Mouse (Mus musculus): ENCODE measurements around the gene Stxbp6. TPM values are rescaled to one million over a fixed set of nuclear protein-coding genes. Genes with fewer than 3 reads are reported as not detected.

Gene Stxbp6
- total and polyA plus RNA-seq, 2 experiments from 2014 or later: 19.6 to 22.6 TPM

DNA sequence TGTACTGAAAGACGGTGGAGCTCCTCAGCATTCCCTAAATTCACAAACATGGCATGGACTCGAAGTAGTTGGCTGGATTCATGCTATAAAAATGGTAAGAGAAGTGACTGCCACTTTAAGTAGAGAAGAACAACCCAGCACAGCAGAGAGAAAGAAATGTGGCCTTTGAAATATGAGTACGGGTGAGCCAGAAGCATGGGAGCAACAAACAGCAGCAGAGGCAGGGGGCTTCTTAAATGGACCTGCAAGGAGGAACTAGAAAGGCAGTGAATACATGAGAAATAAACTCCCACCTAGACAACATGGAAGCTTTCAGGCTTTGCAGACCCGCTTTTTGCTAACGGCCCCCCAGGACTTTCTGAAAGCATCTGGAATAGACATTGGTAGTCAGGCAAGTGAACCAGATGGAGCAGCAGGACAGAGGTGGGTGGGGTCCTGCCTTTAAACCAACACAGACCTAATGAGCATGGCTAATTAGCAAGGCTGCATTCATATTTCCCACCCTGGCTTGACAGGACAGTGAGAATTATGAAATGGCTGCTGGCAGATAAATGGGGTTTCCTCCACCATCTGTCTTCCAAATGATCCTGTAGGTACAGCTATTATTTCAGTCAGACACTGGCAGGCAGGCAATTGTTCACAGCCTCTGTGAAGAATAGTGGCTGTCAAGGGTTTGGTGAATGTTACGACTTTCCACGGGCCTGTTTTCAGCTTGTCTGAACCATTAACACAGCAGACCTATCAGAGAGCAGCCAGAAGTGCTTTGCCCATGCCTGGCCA, 234.7 kb downstream of the Stxbp6 start:
- WGBS: 10% methylated on average over 7 of the region's 7 CpGs
- peak; percentile 65 for ATAC-seq
- no peaks in the 10 kb centered on the region for H3K9me3 ChIP-seq (ENCODE audit: low read length)

DNA sequence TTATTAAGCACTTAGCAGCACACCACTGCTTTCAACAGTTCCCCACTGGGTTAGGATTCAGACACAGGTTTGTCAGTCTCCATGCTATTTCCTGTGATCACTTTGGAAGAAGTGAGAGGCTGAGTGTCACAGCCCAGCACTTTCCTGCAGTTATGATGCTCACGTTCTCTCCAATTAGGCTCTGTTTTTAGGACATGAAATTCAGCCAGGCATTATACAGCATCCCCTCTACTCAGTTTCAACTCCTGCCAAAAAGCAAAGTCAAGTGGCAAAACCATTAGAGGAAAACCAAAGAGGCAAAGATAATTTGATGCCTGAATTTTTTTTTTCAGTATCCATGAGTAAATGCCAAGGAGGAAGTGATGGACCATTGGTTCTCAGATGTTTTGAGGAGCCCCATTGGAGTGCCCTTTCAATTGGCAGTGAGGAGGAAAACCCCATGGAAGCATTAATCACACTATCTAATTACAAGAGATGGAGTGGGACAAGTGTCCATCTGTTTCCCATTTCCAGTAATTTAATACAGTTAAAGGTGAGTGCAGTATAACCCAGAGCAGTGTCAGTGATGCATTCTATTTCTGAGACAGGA, 238.5 kb downstream of the Stxbp6 start:
- no peak overlapping the region for H3K9ac ChIP-seq
- H3K9me3 ChIP-seq (ENCODE audit: low read length): no peaks in the 10 kb centered on the region
- 47% methylated on average over 1 of the region's 1 CpGs for whole genome bisulfite sequencing
- H3K4me2 ChIP-seq (ENCODE audit: low read depth): no peak overlapping the region
- H3K36me3 ChIP-seq (ENCODE audit: insufficient read depth): no peaks in the 10 kb centered on the region
- H3K27ac ChIP-seq (ENCODE audit: low read depth, low read length): no peak overlapping the region
- ATAC-seq (no peak), DNase-seq (no peak)
- H3K4me3 ChIP-seq (ENCODE audit: low read depth, low read length): no peak overlapping the region
- H3K27me3 ChIP-seq (ENCODE audit: insufficient read depth, low read length): no peaks in the 10 kb centered on the region
- H3K4me1 ChIP-seq (ENCODE audit: insufficient read depth): no peaks in the 10 kb centered on the region; the same call in 1 of the 2 replicates
- TF ChIP-seq CTCF (IDR thresholded peaks at IDR 0.05; ENCODE audit: low read depth): no peak

More for the DNA sequence above, 234.7 kb downstream of the Stxbp6 start:
- TF ChIP-seq CTCF (IDR thresholded peaks at IDR 0.05; ENCODE audit: low read depth): no peak
- DNase-seq: peak; percentile 23
- no peak overlapping the region for H3K4me2 ChIP-seq (ENCODE audit: low read depth)
- no peak overlapping the region for H3K9ac ChIP-seq
- no peaks in the 10 kb centered on the region; the same call in 1 of the 2 replicates for H3K4me1 ChIP-seq (ENCODE audit: insufficient read depth)
- H3K27ac ChIP-seq (ENCODE audit: low read depth, low read length): no peak overlapping the region
- H3K27me3 ChIP-seq (ENCODE audit: insufficient read depth, low read length): no peaks in the 10 kb centered on the region
- H3K36me3 ChIP-seq (ENCODE audit: insufficient read depth): no peaks in the 10 kb centered on the region
- no peak overlapping the region for H3K4me3 ChIP-seq (ENCODE audit: low read depth, low read length)

DNA sequence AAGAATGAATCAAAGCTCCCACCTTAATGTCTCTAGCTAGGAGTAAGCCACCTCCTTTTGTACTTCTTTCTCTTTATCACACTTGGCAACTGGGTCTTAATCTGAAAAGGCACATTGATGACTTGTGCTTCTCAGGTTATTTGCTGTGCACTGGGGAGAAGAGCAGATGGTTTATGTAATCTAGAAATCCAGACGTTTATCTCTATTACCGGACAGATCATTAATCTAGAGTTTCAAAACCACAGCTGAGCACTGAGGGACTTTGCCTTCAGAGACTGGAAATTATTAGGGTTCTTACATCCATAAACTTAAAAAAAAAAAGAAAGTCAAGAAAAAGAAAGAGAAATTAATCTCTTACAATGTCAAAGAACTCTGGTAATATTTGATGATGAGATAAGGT, 262.6 kb downstream of the Stxbp6 start:
- Histone ChIP-seq H3K27ac (ENCODE audit: low read depth, low read length) (no peak overlapping the region), H3K4me1 (ENCODE audit: insufficient read depth) (no peaks in the 10 kb centered on the region), H3K9me3 (ENCODE audit: low read length) (no peaks in the 10 kb centered on the region), H3K4me2 (ENCODE audit: low read depth) (no peak overlapping the region), H3K9ac (no peak overlapping the region), H3K36me3 (ENCODE audit: insufficient read depth) (no peaks in the 10 kb centered on the region), H3K27me3 (ENCODE audit: insufficient read depth, low read length) (no peaks in the 10 kb centered on the region), H3K4me3 (ENCODE audit: low read depth, low read length) (no peak overlapping the region)
- 91% methylated on average over 2 of the region's 2 CpGs for WGBS
- ATAC-seq: no peak
- DNase-seq: no peak
- TF ChIP-seq CTCF (IDR thresholded peaks at IDR 0.05; ENCODE audit: low read depth): no peak

DNA sequence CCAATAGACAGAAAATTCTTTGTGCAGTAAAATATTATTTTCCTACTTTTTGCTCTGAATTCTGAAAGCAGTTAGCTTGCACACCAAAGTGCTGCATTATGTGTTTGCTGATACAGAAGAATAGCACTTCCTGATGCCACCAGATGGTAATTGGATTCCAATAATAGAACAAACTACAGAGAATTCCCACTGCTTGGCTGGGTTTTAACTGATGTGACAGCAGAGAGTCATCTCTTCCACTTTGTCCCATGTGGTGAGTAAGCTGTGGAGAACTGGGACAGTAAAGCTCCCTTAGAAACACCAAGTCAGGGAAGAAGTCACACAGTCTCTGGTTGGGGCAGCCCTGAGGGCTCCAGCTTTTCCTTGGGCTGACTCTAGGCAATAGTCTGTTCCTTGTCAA, 270.3 kb downstream of the Stxbp6 start:
- Histone ChIP-seq H3K27ac (ENCODE audit: low read depth, low read length) (no peak overlapping the region), H3K4me2 (ENCODE audit: low read depth) (no peak overlapping the region), H3K9ac (no peak overlapping the region), H3K4me1 (ENCODE audit: insufficient read depth) (no peaks in the 10 kb centered on the region), H3K36me3 (ENCODE audit: insufficient read depth) (no peaks in the 10 kb centered on the region), H3K9me3 (ENCODE audit: low read length) (no peaks in the 10 kb centered on the region), H3K27me3 (ENCODE audit: insufficient read depth, low read length) (no peaks in the 10 kb centered on the region), H3K4me3 (ENCODE audit: low read depth, low read length) (no peak overlapping the region)
- no peak; the same call in 1 of the 2 replicates for ATAC-seq
- TF ChIP-seq CTCF (IDR thresholded peaks at IDR 0.05; ENCODE audit: low read depth): no peak
- DNase-seq: no peak
